Mouse (Mus musculus): ENCODE results near the gene Wee1.
"Not testable (repeated sequence)": the region's sequence is repeated elsewhere in the genome, so short reads cannot be mapped to it uniquely, and the experiment has no call there.

DNA sequence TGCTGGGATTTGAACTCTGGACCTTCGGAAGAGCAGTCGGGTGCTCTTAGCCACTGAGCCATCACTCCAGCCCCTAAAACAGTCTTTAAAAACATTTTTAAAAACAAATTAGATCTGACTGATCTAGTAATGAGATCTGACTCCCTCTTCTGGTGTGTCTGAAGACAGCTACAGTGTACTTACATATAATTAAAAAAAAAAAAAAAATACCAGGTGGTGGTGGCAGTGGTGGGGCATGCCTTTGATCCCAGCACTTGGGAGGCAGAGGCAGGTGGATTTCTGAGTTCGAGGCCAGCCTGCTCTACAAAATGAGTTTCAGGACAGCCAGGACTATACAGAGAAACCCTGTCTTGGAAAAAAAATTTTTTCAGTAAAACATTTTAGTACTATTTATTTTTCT is 13.3 kb upstream of the Wee1 start:
- TF ChIP-seq CTCF, EP300 (IDR thresholded peaks at IDR 0.05; ENCODE audit: low read depth): not testable (repeated sequence)
